Mouse (Mus musculus): ENCODE data around the gene Tchp.

DNA sequence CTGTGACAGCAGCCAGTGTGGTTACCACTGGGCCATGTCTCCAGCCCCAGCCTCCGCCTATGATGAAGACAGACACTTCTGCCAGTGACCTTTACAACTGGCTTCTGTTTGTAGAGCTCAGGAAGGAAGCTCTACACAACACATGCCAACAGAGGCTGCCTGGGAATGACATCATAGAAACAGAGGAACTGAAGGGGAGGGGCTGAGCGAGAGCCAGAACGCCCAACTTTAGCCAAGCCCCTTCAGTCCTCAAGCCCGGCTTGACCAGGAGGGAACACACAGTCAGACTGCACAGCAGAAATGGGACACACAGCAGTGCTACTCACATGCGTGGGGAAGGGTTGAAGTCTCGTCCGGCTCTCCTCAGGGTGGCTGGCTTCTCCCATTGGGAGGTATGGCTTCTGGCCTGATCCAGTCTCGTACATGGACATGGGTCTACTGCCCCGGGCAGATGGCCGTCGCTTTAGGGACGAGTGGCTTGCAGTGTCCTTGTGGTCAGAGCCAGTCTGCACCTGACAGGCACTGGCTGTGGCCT lies 31.2 kb downstream of the Tchp start:
- TF ChIP-seq CTCF (IDR thresholded peaks at IDR 0.05; ENCODE audit: low read depth) (no peak), EP300 (optimal IDR thresholded peaks at IDR 0.05) (no peak)

All from stomach, postnatal 0 days (tissue).